Mouse (Mus musculus) ES-Bruce4 (cell line): ENCODE measurements around the gene H2afy2. TPM values are rescaled to one million over a fixed set of nuclear protein-coding genes. Genes with fewer than 3 reads are reported as not detected.
A peak's percentile ranks its signal among the peaks of the same experiment; 100 is the strongest.

Source experiments
- H3K27ac ChIP-seq: 2 replicates; pipeline ENCODE4 v1.5.1; 2012; ENCODE audit warnings: low read length, inconsistent platforms; ENCODE audit not compliant: insufficient read depth
- H3K27me3 ChIP-seq: 2 replicates; pipeline ENCODE4 v1.6.1; 2012; ENCODE audit warnings: mild to moderate bottlenecking, low read length, inconsistent platforms; ENCODE audit not compliant: control insufficient read depth, poor library complexity, insufficient read depth, severe bottlenecking
- H3K36me3 ChIP-seq: 2 replicates; pipeline ENCODE4 v1.6.1; 2012; ENCODE audit warnings: inconsistent platforms, mild to moderate bottlenecking, low read length, moderate library complexity; ENCODE audit not compliant: control insufficient read depth, poor library complexity, insufficient read depth, severe bottlenecking
- H3K4me1 ChIP-seq: one replicate; pipeline ENCODE4 v1.8.1; 2011; ENCODE audit warnings: low read length; ENCODE audit not compliant: control insufficient read depth, insufficient read depth
- H3K4me3 ChIP-seq: 2 replicates; pipeline ENCODE4 v1.5.1; 2011; ENCODE audit warnings: low read depth, mild to moderate bottlenecking, low read length
- H3K9ac ChIP-seq: 2 replicates; pipeline ENCODE4 v1.6.1; 2012; ENCODE audit warnings: low read depth, mild to moderate bottlenecking, inconsistent platforms; ENCODE audit not compliant: poor library complexity, severe bottlenecking
- H3K9me3 ChIP-seq: replicated peaks from 2 replicates; pipeline ENCODE4 v1.6.1; 2012; ENCODE audit warnings: mild to moderate bottlenecking, low read length, inconsistent platforms; ENCODE audit not compliant: control insufficient read depth, poor library complexity, insufficient read depth, severe bottlenecking
- CTCF ChIP-seq: IDR thresholded peaks from one replicate; pipeline ENCODE4 v1.8.1; 2011; ENCODE audit warnings: low read depth, low read length
- EP300 ChIP-seq: IDR thresholded peaks from 2 replicates; pipeline ENCODE4 v1.6.1; 2011; ENCODE audit warnings: low read depth, low read length; ENCODE audit not compliant: insufficient read depth
- POLR2A ChIP-seq: IDR thresholded peaks from one replicate; pipeline ENCODE4 v1.8.1; 2011; ENCODE audit warnings: low read length; ENCODE audit not compliant: insufficient read depth
- polyA plus RNA-seq: library from polyadenylated mRNA; stranded (reverse); fragments of >200 nt; gene quantifications from 2 replicates; pipeline ENCODE4 v1.2.4, GENCODE M21; 2011; ENCODE audit warnings: low read depth; ENCODE audit not compliant: missing spikeins, insufficient read depth, insufficient read length

H2afy2 gene
- polyA plus RNA-seq, 1 experiment: 21.6 TPM

- no peak overlapping the region for H3K9ac ChIP-seq
- no peaks in the 10 kb centered on the region for H3K27me3 ChIP-seq
- H3K4me1 ChIP-seq: peaks cover 5% of the 10 kb centered on the region
- no peak overlapping the region for H3K27ac ChIP-seq
- no peaks in the 10 kb centered on the region for H3K36me3 ChIP-seq
- no peaks in the 10 kb centered on the region for H3K9me3 ChIP-seq
- TF ChIP-seq EP300 (no peak), CTCF (no peak), POLR2A (no peak)
- H3K4me3 ChIP-seq: no peak overlapping the region
Observed at GRCm38 (mm10) chr10:61822968-61823730, 39.2 kb upstream of the H2afy2 start.

GRCm38 (mm10) chr10:61820050-61820449 lies 36.1 kb upstream of the H2afy2 start:
- Histone ChIP-seq H3K4me1 (no peaks in the 10 kb centered on the region), H3K4me3 (no peak overlapping the region), H3K36me3 (no peaks in the 10 kb centered on the region), H3K9me3 (no peaks in the 10 kb centered on the region), H3K27ac (no peak overlapping the region), H3K9ac (no peak overlapping the region), H3K27me3 (no peaks in the 10 kb centered on the region)
- TF ChIP-seq POLR2A (no peak), CTCF (peak; percentile 83)

GRCm38 (mm10) chr10:61811987-61812386 lies 28.0 kb upstream of the H2afy2 start:
- H3K4me3 ChIP-seq: no peak overlapping the region
- no peaks in the 10 kb centered on the region for H3K4me1 ChIP-seq
- H3K9me3 ChIP-seq: no peaks in the 10 kb centered on the region
- TF ChIP-seq EP300: no peak
- no peak for TF ChIP-seq CTCF
- TF ChIP-seq POLR2A: no peak
- no peaks in the 10 kb centered on the region for H3K36me3 ChIP-seq
- no peak overlapping the region for H3K9ac ChIP-seq
- no peak overlapping the region for H3K27ac ChIP-seq
- H3K27me3 ChIP-seq: no peaks in the 10 kb centered on the region

GRCm38 (mm10) chr10:61798133-61798576 lies 14.2 kb upstream of the H2afy2 start:
- Histone ChIP-seq H3K4me1 (no peaks in the 10 kb centered on the region), H3K4me3 (no peak overlapping the region), H3K9me3 (no peaks in the 10 kb centered on the region; the same call in 1 of the 2 replicates), H3K27ac (no peak overlapping the region), H3K36me3 (no peaks in the 10 kb centered on the region), H3K9ac (no peak overlapping the region), H3K27me3 (no peaks in the 10 kb centered on the region)
- no peak for TF ChIP-seq EP300
- TF ChIP-seq CTCF: no peak
- TF ChIP-seq POLR2A: no peak

- Histone ChIP-seq H3K27me3 (no peaks in the 10 kb centered on the region), H3K9ac (no peak overlapping the region), H3K4me1 (no peaks in the 10 kb centered on the region), H3K36me3 (no peaks in the 10 kb centered on the region), H3K4me3 (no peak overlapping the region), H3K27ac (no peak overlapping the region), H3K9me3 (no peaks in the 10 kb centered on the region)
- TF ChIP-seq CTCF (no peak), EP300 (no peak)
Observed at GRCm38 (mm10) chr10:61795458-61795857, 11.5 kb upstream of the H2afy2 start.

GRCm38 (mm10) chr10:61794971-61795370 lies 11.0 kb upstream of the H2afy2 start:
- H3K36me3 ChIP-seq: no peaks in the 10 kb centered on the region
- TF ChIP-seq POLR2A: no peak
- no peak for TF ChIP-seq EP300
- no peak for TF ChIP-seq CTCF
- no peaks in the 10 kb centered on the region for H3K9me3 ChIP-seq
- H3K27me3 ChIP-seq: no peaks in the 10 kb centered on the region
- H3K4me3 ChIP-seq: no peak overlapping the region
- no peak overlapping the region for H3K9ac ChIP-seq
- no peak overlapping the region for H3K27ac ChIP-seq
- no peaks in the 10 kb centered on the region for H3K4me1 ChIP-seq
